Mouse (Mus musculus) embryonic facial prominence, embryonic 15.5 days (tissue): ENCODE results near the gene Fbxo41. TPM values are rescaled to one million over a fixed set of nuclear protein-coding genes. Genes with fewer than 3 reads are reported as not detected.

Experiments used
- ATAC-seq: fragments of 200-750 bp; cut with Nextera tagmentation; 2 replicates; pipeline ENCODE4 v1.8.0; 2017; ENCODE audit warnings: low read depth, moderate TSS enrichment; ENCODE audit not compliant: insufficient number of reproducible peaks, low FRiP score, low TSS enrichment
- H3K27ac ChIP-seq: fragments of 300-500 bp; sonication (generic); replicated peaks from 2 replicates; pipeline ENCODE4 v1.5.1; 2015; ENCODE audit warnings: mild to moderate bottlenecking, inconsistent platforms
- H3K27me3 ChIP-seq: fragments of 300-500 bp; sonication (generic); 2 replicates; pipeline ENCODE4 v1.6.1; 2015; ENCODE audit warnings: inconsistent platforms
- H3K36me3 ChIP-seq: fragments of 300-500 bp; sonication (generic); 2 replicates; pipeline ENCODE4 v1.6.1; 2015; ENCODE audit warnings: mild to moderate bottlenecking, inconsistent platforms
- H3K4me1 ChIP-seq: fragments of 300-500 bp; sonication (generic); 2 replicates; pipeline ENCODE4 v1.6.1; 2015; ENCODE audit warnings: inconsistent platforms
- H3K4me2 ChIP-seq: fragments of 300-500 bp; sonication (generic); replicated peaks from 2 replicates; pipeline ENCODE4 v1.6.1; 2015; ENCODE audit warnings: mild to moderate bottlenecking, inconsistent platforms
- H3K4me3 ChIP-seq: fragments of 300-500 bp; sonication (generic); replicated peaks from 2 replicates; pipeline ENCODE4 v1.5.1; 2015; ENCODE audit warnings: mild to moderate bottlenecking, inconsistent platforms
- H3K9ac ChIP-seq: fragments of 300-500 bp; sonication (generic); 2 replicates; pipeline ENCODE4 v1.6.1; 2015; ENCODE audit warnings: inconsistent platforms
- H3K9me3 ChIP-seq: fragments of 300-500 bp; sonication (generic); replicated peaks from 2 replicates; pipeline ENCODE4 v1.6.1; 2016; ENCODE audit warnings: inconsistent platforms
- WGBS: fragments of 180-500 bp; shearing (Covaris S2); methylation state at CpG from one replicate; pipeline ENCODE4 v1.1.7; 2015; 5-methylcytosine and 5-hydroxymethylcytosine counted together
- polyA plus RNA-seq: library from polyadenylated mRNA; unstranded; fragments of >200 nt; fragmentation: Nextera tagmentation; extraction: Ambion mirVana; gene quantifications from 2 replicates; pipeline ENCODE4 v1.2.1, GENCODE M21; 2015

The Fbxo41 gene
- polyA plus RNA-seq, 1 experiment from 2014 or later, result 0.33 TPM

DNA sequence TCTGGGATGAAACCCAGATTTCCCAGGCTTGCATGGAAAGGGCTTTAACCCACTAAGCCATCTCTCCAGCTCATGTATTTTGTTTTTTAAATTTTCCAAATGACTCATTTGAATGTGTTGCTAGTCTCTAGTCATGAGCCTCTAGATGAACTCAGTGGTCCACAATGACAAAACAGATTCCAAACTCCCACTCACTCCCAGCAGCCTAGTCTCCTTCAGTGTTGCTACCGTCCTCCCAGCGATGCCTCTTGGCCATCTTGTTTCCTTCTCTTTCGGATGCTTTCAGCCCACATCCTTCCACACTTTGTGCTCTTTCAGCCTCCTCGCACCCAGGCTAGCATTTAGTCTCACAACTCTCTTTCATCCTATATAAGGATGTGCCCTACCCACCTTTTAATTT, 12.5 kb downstream of the Fbxo41 start:
- WGBS, result 83% methylated on average over 4 of the region's 4 CpGs
- Histone ChIP-seq H3K27ac (no peak overlapping the region), H3K4me3 (no peak overlapping the region), H3K9me3 (no peaks in the 10 kb centered on the region), H3K4me1 (0 out of 2 replicates have a peak, but pooled peaks cover 4% of the 10 kb centered on the region), H3K36me3 (no peaks in the 10 kb centered on the region), H3K4me2 (no peak overlapping the region), H3K27me3 (peaks cover 12% of the 10 kb centered on the region), H3K9ac (no peak overlapping the region)
- no peak for ATAC-seq

GRCm38 (mm10) chr6:85489717-85490116, 13.1 kb downstream of the Fbxo41 start:
- Histone ChIP-seq H3K9ac (no peak overlapping the region), H3K36me3 (no peaks in the 10 kb centered on the region), H3K9me3 (no peaks in the 10 kb centered on the region), H3K4me1 (peaks cover 7% of the 10 kb centered on the region), H3K27ac (no peak overlapping the region), H3K4me2 (no peak overlapping the region), H3K4me3 (no peak overlapping the region), H3K27me3 (peaks cover 18% of the 10 kb centered on the region)
- no peak for ATAC-seq
- WGBS, result 77% methylated on average over 3 of the region's 3 CpGs

DNA sequence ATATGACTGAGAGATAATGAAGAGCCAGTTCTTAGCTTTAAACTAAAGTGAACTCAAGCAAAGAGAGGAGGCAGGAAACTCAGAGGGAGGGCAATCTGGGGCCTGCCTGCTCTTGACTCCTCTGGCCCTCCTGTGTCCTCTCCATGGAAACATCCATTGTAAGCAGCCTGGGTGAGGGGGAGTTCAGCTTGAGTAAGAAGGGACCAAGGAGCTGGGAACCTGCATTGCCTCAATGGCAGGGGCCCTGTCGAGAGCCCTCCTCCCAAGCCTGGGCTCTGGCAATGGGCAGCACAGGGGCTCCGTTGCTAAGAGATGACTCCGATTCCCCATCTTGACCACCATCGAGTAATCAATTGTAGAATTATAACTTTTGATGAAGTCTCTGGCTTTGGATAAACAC, 14.3 kb downstream of the Fbxo41 start:
- H3K4me2 ChIP-seq, result no peak overlapping the region
- no peaks in the 10 kb centered on the region for H3K36me3 ChIP-seq
- ATAC-seq, result no peak
- no peaks in the 10 kb centered on the region for H3K9me3 ChIP-seq
- WGBS, result 73% methylated on average over 4 of the region's 4 CpGs
- H3K4me3 ChIP-seq, result no peak overlapping the region
- peaks cover 19% of the 10 kb centered on the region for H3K4me1 ChIP-seq
- H3K9ac ChIP-seq, result no peak overlapping the region
- H3K27ac ChIP-seq, result no peak overlapping the region
- peaks cover 30% of the 10 kb centered on the region for H3K27me3 ChIP-seq

- Histone ChIP-seq H3K4me2 (no peak overlapping the region), H3K4me1 (peaks cover 19% of the 10 kb centered on the region), H3K27ac (no peak overlapping the region), H3K36me3 (no peaks in the 10 kb centered on the region), H3K4me3 (no peak overlapping the region), H3K9me3 (no peaks in the 10 kb centered on the region), H3K27me3 (peaks cover 47% of the 10 kb centered on the region), H3K9ac (no peak overlapping the region)
- WGBS, result 39% methylated on average over 2 of the region's 2 CpGs
- no peak for ATAC-seq
These were observed 17.1 kb downstream of the Fbxo41 start for GRCm38 (mm10) chr6:85485738-85486137.

- ATAC-seq, result no peak
- 3% methylated on average over 92 of the region's 92 CpGs for WGBS
- Histone ChIP-seq H3K4me3 (peak overlapping the region; percentile 38), H3K27me3 (peaks cover 49% of the 10 kb centered on the region), H3K9me3 (no peaks in the 10 kb centered on the region), H3K36me3 (no peaks in the 10 kb centered on the region), H3K9ac (no peak overlapping the region), H3K4me2 (peak overlapping the region; percentile 62), H3K4me1 (peaks cover 19% of the 10 kb centered on the region), H3K27ac (no peak overlapping the region)
These were observed 18.7 kb downstream of the Fbxo41 start for GRCm38 (mm10) chr6:85483843-85484721.

GRCm38 (mm10) chr6:85480685-85481084, 22.1 kb downstream of the Fbxo41 start:
- 67% methylated on average over 16 of the region's 16 CpGs for WGBS
- Histone ChIP-seq H3K27ac (no peak overlapping the region), H3K36me3 (no peaks in the 10 kb centered on the region), H3K9ac (no peak overlapping the region), H3K27me3 (peaks cover 45% of the 10 kb centered on the region), H3K4me2 (no peak overlapping the region), H3K4me3 (no peak overlapping the region), H3K9me3 (no peaks in the 10 kb centered on the region), H3K4me1 (peaks cover 15% of the 10 kb centered on the region)
- no peak for ATAC-seq

DNA sequence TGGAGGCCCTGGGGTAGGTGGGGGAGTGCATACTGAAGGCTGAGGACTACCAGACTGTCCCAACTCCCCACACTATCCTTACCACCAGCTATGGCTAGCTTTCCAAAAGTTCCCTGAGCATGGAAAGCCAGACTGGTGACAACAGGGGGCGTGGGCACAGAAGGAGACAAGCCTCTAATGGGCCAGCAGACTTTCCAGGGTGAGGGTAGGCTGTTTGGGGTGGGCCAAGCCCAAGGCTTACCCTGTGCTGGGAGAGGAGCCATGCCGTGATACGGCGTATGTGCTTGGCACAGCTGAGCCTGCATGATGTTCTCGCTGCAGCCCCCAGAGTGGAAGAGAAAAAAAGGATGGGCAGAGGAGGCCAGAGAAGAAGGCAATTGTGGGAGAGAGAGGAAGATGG, 22.8 kb downstream of the Fbxo41 start:
- Histone ChIP-seq H3K36me3 (no peaks in the 10 kb centered on the region), H3K4me3 (no peak overlapping the region), H3K27ac (no peak overlapping the region), H3K4me1 (peaks cover 14% of the 10 kb centered on the region), H3K27me3 (peaks cover 38% of the 10 kb centered on the region), H3K4me2 (no peak overlapping the region), H3K9ac (no peak overlapping the region), H3K9me3 (no peaks in the 10 kb centered on the region)
- 80% methylated on average over 5 of the region's 5 CpGs for WGBS
- ATAC-seq, result no peak

- H3K9ac ChIP-seq, result no peak overlapping the region
- H3K9me3 ChIP-seq, result no peaks in the 10 kb centered on the region
- WGBS, result 43% methylated on average over 14 of the region's 14 CpGs
- no peaks in the 10 kb centered on the region for H3K36me3 ChIP-seq
- peaks cover 23% of the 10 kb centered on the region for H3K27me3 ChIP-seq
- H3K4me2 ChIP-seq, result no peak overlapping the region
- ATAC-seq, result no peak
- no peak overlapping the region for H3K27ac ChIP-seq
- no peak overlapping the region for H3K4me3 ChIP-seq
- no peaks in the 10 kb centered on the region for H3K4me1 ChIP-seq
These were observed 24.4 kb downstream of the Fbxo41 start for GRCm38 (mm10) chr6:85478416-85478815.

DNA sequence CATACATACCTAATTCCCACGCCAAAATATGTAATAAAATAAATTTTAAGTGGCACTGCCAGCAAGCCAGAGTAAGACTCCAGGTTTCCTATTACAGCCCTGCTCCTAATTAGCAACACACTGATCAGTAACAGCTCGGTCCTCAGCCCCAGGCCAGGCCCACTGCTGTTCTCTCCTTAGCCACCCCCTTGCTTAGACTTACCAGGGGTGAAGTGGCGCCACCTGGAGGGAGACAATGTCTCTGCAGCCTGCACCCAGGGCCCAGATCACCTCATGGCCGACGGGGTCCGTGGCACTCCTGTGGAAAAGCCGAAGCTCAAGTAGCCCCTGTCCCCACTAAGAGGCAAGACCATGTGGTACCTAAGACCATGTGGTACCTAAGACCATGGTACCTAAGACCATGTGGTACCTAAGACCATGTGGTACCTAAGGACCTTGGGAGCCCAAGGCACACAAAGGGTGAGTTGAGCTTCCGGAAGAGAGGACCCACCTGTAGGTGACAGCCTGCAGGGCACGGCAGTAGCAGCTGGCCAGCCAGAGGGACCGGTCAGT, 25.4 kb downstream of the Fbxo41 start:
- ATAC-seq, result peak; percentile 39; the same call in 1 of the 2 replicates
- no peak overlapping the region for H3K4me2 ChIP-seq
- H3K27ac ChIP-seq, result no peak overlapping the region
- H3K4me1 ChIP-seq, result no peaks in the 10 kb centered on the region
- no peak overlapping the region for H3K4me3 ChIP-seq
- H3K9ac ChIP-seq, result no peak overlapping the region
- H3K27me3 ChIP-seq, result peaks cover 16% of the 10 kb centered on the region
- WGBS, result 32% methylated on average over 10 of the region's 10 CpGs
- H3K9me3 ChIP-seq, result no peaks in the 10 kb centered on the region
- H3K36me3 ChIP-seq, result no peaks in the 10 kb centered on the region

DNA sequence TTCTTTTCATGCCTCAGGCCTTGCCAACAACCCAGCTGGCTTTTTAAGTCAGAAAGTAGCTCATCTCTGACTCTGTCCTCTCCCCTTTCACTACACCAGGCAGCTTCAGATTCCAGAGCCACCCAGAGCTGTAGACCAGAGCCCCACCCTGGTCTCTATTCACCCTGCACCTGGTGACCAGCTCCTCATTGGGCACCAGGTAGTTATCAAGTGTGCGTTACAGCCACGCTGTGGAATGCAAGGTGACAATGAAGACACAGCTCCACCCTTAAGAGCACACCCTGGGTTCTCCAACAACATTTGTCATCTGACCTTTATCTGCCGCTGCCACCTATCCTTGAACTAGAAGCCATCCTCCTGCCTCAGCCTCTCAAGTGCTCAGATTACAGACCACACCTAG, 27.2 kb downstream of the Fbxo41 start:
- no peak overlapping the region for H3K27ac ChIP-seq
- no peak overlapping the region for H3K4me2 ChIP-seq
- peaks cover 7% of the 10 kb centered on the region; the same call in 1 of the 2 replicates for H3K27me3 ChIP-seq
- H3K4me1 ChIP-seq, result no peaks in the 10 kb centered on the region
- no peak for ATAC-seq
- no peak overlapping the region for H3K4me3 ChIP-seq
- H3K36me3 ChIP-seq, result no peaks in the 10 kb centered on the region
- no peak overlapping the region for H3K9ac ChIP-seq
- H3K9me3 ChIP-seq, result no peaks in the 10 kb centered on the region
- WGBS, result 87% methylated on average over 3 of the region's 3 CpGs

- H3K4me2 ChIP-seq, result no peak overlapping the region
- no peak overlapping the region for H3K9ac ChIP-seq
- no peak overlapping the region for H3K4me3 ChIP-seq
- peaks cover 21% of the 10 kb centered on the region for H3K36me3 ChIP-seq
- H3K4me1 ChIP-seq, result no peaks in the 10 kb centered on the region
- 49% methylated on average over 5 of the region's 5 CpGs for WGBS
- no peak overlapping the region for H3K27ac ChIP-seq
- 0 out of 2 replicates have a peak, but pooled peaks cover under 1% of the 10 kb centered on the region for H3K27me3 ChIP-seq
- H3K9me3 ChIP-seq, result no peaks in the 10 kb centered on the region
- no peak for ATAC-seq
These were observed 30.3 kb downstream of the Fbxo41 start for GRCm38 (mm10) chr6:85472542-85472941.
